Comparison of ENCODE assay signal across 27 mouse cellular contexts in the genomic region with DNA sequence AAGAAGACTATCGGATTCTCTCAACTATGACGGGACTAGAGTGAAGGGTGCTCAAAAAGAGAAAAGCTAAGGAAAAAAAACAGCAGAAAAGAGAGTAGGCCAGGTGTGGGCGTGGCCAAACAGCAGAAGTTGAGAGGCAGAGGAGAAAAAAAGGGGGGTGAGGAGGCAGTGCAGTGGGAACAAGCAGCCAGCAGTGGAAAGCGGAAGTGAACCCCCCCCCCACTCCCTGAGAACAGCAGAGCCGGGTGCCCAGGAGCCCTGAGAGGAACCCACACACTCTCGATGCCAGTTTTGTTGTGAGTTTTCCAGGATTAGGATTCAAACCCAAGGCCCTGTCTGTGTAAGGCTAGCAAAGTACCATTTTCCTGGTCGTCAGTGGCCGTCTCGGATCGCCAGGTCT. TPM values are rescaled to one million over a fixed set of nuclear protein-coding genes. Genes with fewer than 3 reads are reported as not detected.
"Had no signal": no experiment of that assay in that cellular context is flagged by ENCODE, and none has a peak within 500 bp of the region (broad histone marks: within the 10 kb centered on the region; RNA-seq: fewer than 3 reads in every experiment).

No protein-coding gene starts in this region.

- H3K27ac ChIP-seq: gastrocnemius, adult 2 months; heart, embryonic 10.5 days; hindbrain, embryonic 10.5 days; hindbrain, embryonic 12.5 days; hindbrain, embryonic 14.5 days; intestine, embryonic 15.5 days; layer of hippocampus, adult 2 months; left cerebral cortex, adult 2 months; limb, embryonic 13.5 days; limb, embryonic 15.5 days; liver, embryonic 12.5 days; liver, embryonic 14.5 days had no signal

- ATAC-seq: hindbrain, embryonic 16.5 days; inflammation-experienced regulatory T-cells, adult 6 months; intestine, embryonic 15.5 days; intestine, postnatal 0 days had no signal

- H3K27me3 ChIP-seq: heart, embryonic 12.5 days; hindbrain, embryonic 12.5 days; intestine, embryonic 15.5 days; limb, embryonic 13.5 days; limb, embryonic 15.5 days; liver, embryonic 12.5 days had no signal

- H3K4me1 ChIP-seq: heart, embryonic 12.5 days; hindbrain, embryonic 12.5 days; intestine, embryonic 15.5 days had no signal

- DNase-seq: gastrocnemius, adult 2 months; gastrocnemius, postnatal 36 days; heart, adult 18-20 months; heart, postnatal 10 days; heart, postnatal 4 days; kidney, adult 18-20 months; kidney, adult 8-10 months; kidney, postnatal 10 days; kidney, postnatal 25 days; kidney, postnatal 4 days had no signal

- H3K4me3 ChIP-seq: gastrocnemius, adult 2 months; heart, embryonic 10.5 days; heart, embryonic 12.5 days; hindbrain, embryonic 10.5 days; hindbrain, embryonic 12.5 days; intestine, embryonic 15.5 days; layer of hippocampus, adult 2 months; left cerebral cortex, adult 2 months; limb, embryonic 13.5 days; limb, embryonic 15.5 days; liver, embryonic 12.5 days had no signal

- H3K9ac ChIP-seq: heart, embryonic 12.5 days; hindbrain, embryonic 12.5 days; hindbrain, embryonic 14.5 days; intestine, embryonic 15.5 days; limb, embryonic 13.5 days; limb, embryonic 15.5 days; liver, embryonic 12.5 days; liver, embryonic 14.5 days had no signal

- H3K9me3 ChIP-seq: heart, embryonic 10.5 days; heart, embryonic 12.5 days; hindbrain, embryonic 10.5 days; hindbrain, embryonic 12.5 days; intestine, embryonic 15.5 days; limb, embryonic 13.5 days; limb, embryonic 15.5 days; liver, embryonic 12.5 days had no signal

RNA-seq across cellular contexts. Expression of gene Elf5, which starts 47.6 kb away (rescaled TPM):
- total RNA-seq: gastrocnemius, adult 2 months; gastrocnemius, postnatal 36 days; heart, adult 18-20 months; heart, adult 8-10 months; heart, postnatal 10 days; heart, postnatal 25 days; heart, postnatal 4 days had no signal
- polyA plus RNA-seq: heart, embryonic 10.5 days; heart, embryonic 12.5 days; hindbrain, embryonic 10.5 days; hindbrain, embryonic 12.5 days; hindbrain, embryonic 14.5 days; hindbrain, embryonic 16.5 days; inflammation-experienced regulatory T-cells, adult 6 months; intestine, postnatal 0 days; liver, embryonic 12.5 days had no signal
